Mouse (Mus musculus): Measurements from ENCODE around the gene Iqca.
A peak's percentile ranks its signal among the peaks of the same experiment; 100 is the strongest.

The Iqca gene

DNA sequence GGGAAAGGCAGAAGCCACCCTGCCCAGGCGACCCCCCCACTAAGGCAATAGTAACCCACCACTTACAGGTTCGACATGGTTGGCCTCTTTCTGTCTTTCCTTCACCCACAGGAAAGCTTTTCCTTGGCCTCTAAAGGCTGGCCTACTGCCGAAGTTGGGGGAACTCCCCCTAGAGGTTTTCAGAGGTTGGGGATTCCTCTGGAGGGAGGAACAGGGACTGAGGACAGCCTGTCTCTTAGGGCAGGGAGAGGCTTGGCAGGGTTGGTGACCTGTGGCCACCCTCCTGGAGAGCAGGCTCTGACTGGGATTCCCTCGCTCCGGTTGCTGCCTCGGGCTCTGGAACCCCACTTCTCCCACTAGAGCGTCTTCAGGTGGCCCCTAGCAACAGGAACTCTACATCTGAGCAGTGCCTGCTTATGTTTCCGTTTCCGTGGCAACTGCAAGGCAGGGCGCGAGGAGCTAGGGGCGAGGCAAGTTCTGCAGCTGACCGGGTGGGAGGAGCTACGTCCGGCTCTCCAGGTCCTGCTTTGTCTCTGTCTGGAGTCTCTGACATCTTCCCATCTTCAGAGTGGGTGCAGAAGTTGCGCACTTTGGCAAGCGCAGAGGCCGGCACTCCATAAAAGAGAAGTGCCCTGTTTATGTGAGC, at the start of gene Iqca:
Gene Iqca, minus strand, starts transcription at position 303 of the 646 bp plus-strand sequence.
- peak; percentile 85 for DNase-seq (ENCODE audit: low spot score)

GRCm38 (mm10) chr1:90202207-90202978, 49.2 kb upstream of the Iqca start:
- peak; percentile 87 for DNase-seq (ENCODE audit: low spot score)

GRCm38 (mm10) chr1:90201655-90202054, 48.5 kb upstream of the Iqca start:
- no peak for DNase-seq (ENCODE audit: low spot score)

- no peak for DNase-seq (ENCODE audit: low spot score)
Measured at GRCm38 (mm10) chr1:90201246-90201645, 48.0 kb upstream of the Iqca start.

GRCm38 (mm10) chr1:90189046-90189445, 35.8 kb upstream of the Iqca start:
- DNase-seq (ENCODE audit: low spot score): no peak

- DNase-seq (ENCODE audit: low spot score): no peak
Measured at GRCm38 (mm10) chr1:90186874-90187273, 33.7 kb upstream of the Iqca start.

- DNase-seq (ENCODE audit: low spot score): no peak
Measured at GRCm38 (mm10) chr1:90186173-90186572, 33.0 kb upstream of the Iqca start.

- no peak for DNase-seq (ENCODE audit: low spot score)
Measured at GRCm38 (mm10) chr1:90183602-90184001, 30.4 kb upstream of the Iqca start.

DNA sequence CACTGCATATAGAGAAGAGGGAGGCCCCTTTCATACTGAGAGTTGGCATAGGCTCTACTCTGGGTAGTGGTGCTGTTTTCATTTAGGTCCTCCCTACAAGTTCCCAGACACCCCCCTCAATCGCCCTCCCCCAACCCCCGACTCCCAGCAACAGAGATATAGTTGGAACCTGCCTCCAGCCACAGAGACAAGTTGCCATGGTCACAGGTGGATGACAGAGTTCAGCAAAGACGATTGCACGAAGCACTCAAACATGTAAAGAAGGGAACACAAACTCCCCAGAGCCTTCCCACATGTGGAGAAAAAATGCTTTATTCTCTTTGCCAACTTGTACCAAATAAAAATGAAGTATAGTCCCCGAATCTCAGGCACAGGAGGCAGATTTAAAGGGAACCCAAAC, 29.3 kb upstream of the Iqca start:
- DNase-seq (ENCODE audit: low spot score): no peak

GRCm38 (mm10) chr1:90180966-90181699, 27.9 kb upstream of the Iqca start:
- DNase-seq (ENCODE audit: low spot score): no peak

DNA sequence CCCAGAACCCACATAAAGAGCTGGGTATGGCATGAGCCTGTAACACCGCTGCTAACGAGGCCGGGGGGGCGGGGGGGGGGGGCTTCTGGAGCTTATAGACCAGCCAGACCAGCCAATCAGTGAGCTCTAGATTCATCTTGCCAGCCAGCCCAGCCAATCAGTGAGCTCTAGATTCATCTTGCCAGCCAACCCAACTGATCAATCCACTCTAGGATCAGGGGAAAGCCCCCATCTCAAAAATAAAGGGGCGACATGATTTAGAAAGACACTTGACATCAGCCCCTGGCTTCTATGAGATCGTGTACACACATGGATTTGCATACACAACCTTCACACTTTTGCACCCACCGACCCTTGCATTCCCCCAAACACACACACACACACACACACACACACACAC, 27.3 kb upstream of the Iqca start:
- DNase-seq (ENCODE audit: low spot score): no peak

DNA sequence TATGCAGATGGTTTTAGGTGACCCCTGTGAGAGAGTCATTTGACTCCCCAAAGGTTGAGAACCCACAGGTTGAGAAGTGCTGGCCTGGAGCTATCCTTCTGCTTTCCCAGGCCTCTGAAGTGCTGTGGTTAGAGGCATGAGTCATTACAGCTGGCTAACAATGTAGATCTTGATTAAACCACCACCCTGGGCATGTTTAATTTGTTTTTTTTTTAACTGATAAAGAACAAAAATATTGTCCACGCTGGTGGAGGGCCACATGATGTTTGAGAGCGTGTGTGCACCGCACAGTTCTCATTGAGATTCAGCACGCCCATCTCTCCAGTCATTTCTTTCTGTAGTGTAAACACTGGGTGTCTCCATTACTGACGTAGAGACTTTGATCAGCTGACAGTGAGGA, 24.8 kb upstream of the Iqca start:
- no peak for DNase-seq (ENCODE audit: low spot score)

- DNase-seq (ENCODE audit: low spot score): no peak
Measured at GRCm38 (mm10) chr1:90177565-90177964, 24.4 kb upstream of the Iqca start.

- no peak for DNase-seq (ENCODE audit: low spot score)
Measured at GRCm38 (mm10) chr1:90176223-90176622, 23.0 kb upstream of the Iqca start.

DNA sequence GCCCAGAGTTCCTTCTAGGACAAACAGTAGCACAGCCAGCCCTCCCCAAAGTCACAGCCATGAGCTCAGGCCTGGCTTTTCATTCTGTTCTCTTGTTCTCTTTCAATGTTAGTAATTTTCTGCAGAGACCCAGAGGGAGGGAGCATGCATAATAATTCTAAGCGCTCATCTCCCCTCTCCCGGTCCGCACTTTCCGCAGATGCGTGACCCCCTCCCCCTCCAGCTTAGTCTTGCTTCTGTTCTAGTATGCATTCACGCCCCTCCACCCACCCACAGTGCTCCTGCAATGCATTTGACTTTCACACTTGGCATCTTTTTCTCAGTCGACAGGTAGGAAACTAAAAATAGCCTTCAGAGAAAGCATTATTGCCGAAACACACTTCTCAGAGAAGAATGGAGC, 21.1 kb upstream of the Iqca start:
- DNase-seq (ENCODE audit: low spot score): no peak

DNA sequence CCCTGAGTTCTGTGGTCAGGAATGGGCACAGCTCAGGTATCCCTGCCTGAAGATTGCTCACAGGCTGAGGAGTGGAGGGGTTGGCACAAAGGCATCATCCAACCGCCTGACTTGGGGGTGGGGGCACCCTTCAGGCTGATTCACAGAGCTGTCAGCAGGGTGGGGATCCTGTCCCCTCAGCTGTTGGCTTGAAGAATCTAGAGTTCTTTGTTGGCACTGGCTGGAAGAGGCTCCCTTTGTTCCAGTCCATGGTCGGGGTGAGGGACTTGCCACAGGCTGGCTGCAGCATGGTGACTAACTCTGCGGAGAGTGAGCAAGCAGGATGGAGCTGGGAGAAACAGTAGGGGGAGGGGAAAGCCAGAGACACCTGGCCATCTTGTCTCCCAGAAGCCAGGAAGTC, 11.1 kb upstream of the Iqca start:
- no peak for DNase-seq (ENCODE audit: low spot score)

GRCm38 (mm10) chr1:90163161-90163560, 10.0 kb upstream of the Iqca start:
- DNase-seq (ENCODE audit: low spot score): no peak

GRCm38 (mm10) chr1:90162379-90162857, 9.2 kb upstream of the Iqca start:
- DNase-seq (ENCODE audit: low spot score): no peak

GRCm38 (mm10) chr1:90161623-90162022, 8.4 kb upstream of the Iqca start:
- DNase-seq (ENCODE audit: low spot score): no peak

GRCm38 (mm10) chr1:90159927-90160326, 6.7 kb upstream of the Iqca start:
- DNase-seq (ENCODE audit: low spot score): peak; percentile 58

- DNase-seq (ENCODE audit: low spot score): no peak
Measured at GRCm38 (mm10) chr1:90156589-90156988, 3.4 kb upstream of the Iqca start.

- no peak for DNase-seq (ENCODE audit: low spot score)
Measured at GRCm38 (mm10) chr1:90153787-90154186, 586 bp upstream of the Iqca start.

DNA sequence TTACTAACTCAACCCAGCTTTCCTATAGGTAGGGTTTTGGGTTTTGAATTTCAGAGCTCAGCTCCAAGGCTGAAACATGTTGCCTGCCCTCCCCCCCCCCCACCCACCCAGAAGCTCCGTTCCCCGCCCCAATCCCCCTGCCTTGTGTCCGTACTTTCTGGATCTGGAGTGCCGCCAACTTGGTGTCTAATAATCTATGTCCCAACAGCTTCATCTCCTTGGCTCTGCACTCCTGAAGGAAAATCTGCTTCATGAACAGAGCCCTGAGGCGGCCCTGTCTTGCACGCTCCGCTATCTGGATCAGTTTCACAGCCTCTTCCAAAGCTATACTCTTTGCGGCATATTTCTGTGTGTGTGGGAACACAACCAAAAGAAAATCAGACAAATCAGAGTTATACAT, 13.5 kb downstream of the Iqca start:
- DNase-seq (ENCODE audit: low spot score): peak; percentile 66

Data from testis, postnatal 10 days (tissue).